Mouse (Mus musculus) liver, postnatal 0 days (tissue): Measurements from ENCODE around the gene Olfr631.

Source experiments
- CTCF ChIP-seq: sonication (generic); IDR thresholded peaks from 2 replicates; pipeline ENCODE4 v1.5.1; 2016; ENCODE audit warnings: antibody characterized with exemption, low read depth
- EP300 ChIP-seq: IDR thresholded peaks from 2 replicates; pipeline ENCODE4 v1.6.1; 2016; ENCODE audit warnings: antibody characterized with exemption, low read depth, mild to moderate bottlenecking

GRCm38 (mm10) chr7:103903187-103903586 lies 25.4 kb upstream of the Olfr631 start, which contains the start of gene Olfr65:
- no peak for TF ChIP-seq CTCF
- no peak for TF ChIP-seq EP300
